Comparison of ENCODE assay signal across 22 mouse cellular contexts in genomic region chr1:176080969-176081368, GRCm38 (mm10).
"Had no signal": no experiment of that assay in that cellular context is flagged by ENCODE, and none has a peak within 500 bp of the region (broad histone marks: within the 10 kb centered on the region; RNA-seq: fewer than 3 reads in every experiment).

No protein-coding gene starts in this region.

- H3K4me2 ChIP-seq: limb, embryonic 12.5 days; limb, embryonic 15.5 days; liver, embryonic 11.5 days; lung, embryonic 14.5 days had no signal

- H3K4me3 ChIP-seq: limb, embryonic 12.5 days; limb, embryonic 15.5 days; myocyte had no signal

- H3K9me3 ChIP-seq: limb, embryonic 12.5 days; limb, embryonic 15.5 days had no signal

- ATAC-seq: liver, postnatal 0 days; lung, postnatal 0 days; midbrain, embryonic 16.5 days had no signal

- DNase-seq: kidney, adult 18-20 months; kidney, adult 9 months; kidney, postnatal 14 days; kidney, postnatal 4 days; left cerebral cortex, postnatal 4 days; liver, postnatal 0 days; lung, embryonic 14.5 days; right cerebral cortex, adult 18-20 months; right cerebral cortex, postnatal 14 days; right cerebral cortex, postnatal 4 days; thymus, adult 2 months; thymus, postnatal 14 days; thymus, postnatal 4 days had no signal

- H3K27ac ChIP-seq: limb, embryonic 12.5 days; limb, embryonic 15.5 days; liver, embryonic 14.5 days; macrophage; stomach, postnatal 0 days had no signal

- H3K4me1 ChIP-seq: limb, embryonic 12.5 days; limb, embryonic 15.5 days had no signal

- H3K36me3 ChIP-seq: limb, embryonic 12.5 days; limb, embryonic 15.5 days had no signal

- H3K9ac ChIP-seq: limb, embryonic 12.5 days; limb, embryonic 15.5 days; liver, embryonic 14.5 days; liver, postnatal 0 days; lung, embryonic 14.5 days had no signal

- H3K27me3 ChIP-seq: limb, embryonic 12.5 days; limb, embryonic 15.5 days had no signal
